Mouse (Mus musculus) left cerebral cortex, adult 2 months (tissue): Measurements from ENCODE around the gene Rrp1. TPM values are rescaled to one million over a fixed set of nuclear protein-coding genes. Genes with fewer than 3 reads are reported as not detected.

Experiments
- DNase-seq, 2 experiments: peaks; one replicate each; pipeline ENCODE4 v3.0.0; 2021 to 2022; ENCODE audit warnings: low spot score in 2 of 2, mixed read lengths in 1 of 2; ENCODE audit errors: extremely low spot score in 1 of 2
- H3K27ac ChIP-seq: fragments of 200-600 bp; 2 replicates; pipeline ENCODE4 v1.8.1; 2022
- H3K4me3 ChIP-seq: fragments of 200-600 bp; 2 replicates; pipeline ENCODE4 v1.8.1; 2022
- CTCF ChIP-seq: fragments of 200-600 bp; IDR thresholded peaks from 2 replicates; pipeline ENCODE4 v1.8.1; 2022; ENCODE audit warnings: antibody characterized with exemption, mild to moderate bottlenecking, moderate library complexity
- intact Hi-C: fragments of 180-260 bp; cut with DNase I; formaldehyde crosslinking; loops from one replicate; pipeline ENCODE4 v1.15.1; 2025
- microRNA-seq, 2 experiments: library from miRNA; unstranded; fragments of <30 nt; microRNA quantifications; one replicate each; pipeline ENCODE4 v1.2.0; 2021
- total RNA-seq, 2 experiments: library from RNA; stranded (reverse); gene quantifications; 2 replicates each; pipeline ENCODE4 v1.2.3; 2021

Rrp1 gene
- total RNA-seq, 2 experiments from 2014 or later: 339 to 348 TPM

- Histone ChIP-seq H3K4me3 (no peak overlapping the region; the same call in 1 of the 2 replicates), H3K27ac (peak overlapping the region; percentile 91)
- intact Hi-C loops: loop anchor here (2.0 to 5.0 kb wide), 2 partner anchors 36 to 51 kb away; no protein-coding TSS in a partner anchor
- TF ChIP-seq CTCF: no peak
- DNase-seq: no peak
These were observed 59.6 kb downstream of the Rrp1 start for GRCm38 (mm10) chr10:78353196-78353595.

- intact Hi-C loops: loop anchor here (2.0 to 5.0 kb wide), 2 partner anchors 36 to 50 kb away; no protein-coding TSS in a partner anchor
- H3K4me3 ChIP-seq: peak overlapping the region; percentile 91
- peak overlapping the region; percentile 91 for H3K27ac ChIP-seq
- TF ChIP-seq CTCF: no peak
- DNase-seq: no peak
These were observed 60.2 kb downstream of the Rrp1 start for GRCm38 (mm10) chr10:78352666-78353030.

- TF ChIP-seq CTCF: no peak
- DNase-seq: peak; percentile 67 to 70
- intact Hi-C loops: loop anchor here (2.0 to 5.0 kb wide), 2 partner anchors 37 to 50 kb away; no protein-coding TSS in a partner anchor
These were observed 60.8 kb downstream of the Rrp1 start, which contains the start of gene Agpat3 for GRCm38 (mm10) chr10:78351887-78352665. TSS of gene Agpat3 (minus strand) at chr10:78352489.

GRCm38 (mm10) chr10:78351564-78351886, 61.3 kb downstream of the Rrp1 start:
- no peak for TF ChIP-seq CTCF
- Histone ChIP-seq H3K4me3 (peak overlapping the region; percentile 91), H3K27ac (peak overlapping the region; percentile 86)
- intact Hi-C loops: loop anchor here (5.0 kb wide), 1 partner anchor 49 kb away; no protein-coding TSS in a partner anchor
- DNase-seq: no peak

More at GRCm38 (mm10) chr10:78351887-78352665, 60.8 kb downstream of the Rrp1 start, which contains the start of gene Agpat3:
- Histone ChIP-seq H3K4me3 (peak within 1 kb of the TSS; percentile 91), H3K27ac (peak within 1 kb of the TSS; percentile 91)

GRCm38 (mm10) chr10:78350796-78351556, 61.9 kb downstream of the Rrp1 start:
- H3K4me3 ChIP-seq: peak overlapping the region; percentile 91
- intact Hi-C loops: loop anchor here (5.0 kb wide), 1 partner anchor 49 kb away; no protein-coding TSS in a partner anchor
- TF ChIP-seq CTCF: no peak
- no peak for DNase-seq
- peak overlapping the region; percentile 86 for H3K27ac ChIP-seq

Small RNAs within 50 kb of the gene (microRNA-seq; reads per million reads assigned to microRNA genes)
- 0 to 0.24 reads per million in 2 experiments for gene Mir6410
- gene Mir6907: 3.9 to 5.3 reads per million in 2 experiments
- gene Mir6908: 0.24 to 0.72 reads per million in 2 experiments

Other genes with a start within 250 kb of the Rrp1 start
- 100 to 1,000 TPM; 104 TPM for gene D10Jhu81e, start 243.3 kb downstream of the Rrp1 start, total RNA-seq
- gene Pwp2, start 227.9 kb downstream of the Rrp1 start, total RNA-seq: 10 to 100 TPM; 19.6 to 19.7 TPM
- 10 to 100 TPM; 86.7 to 88.6 TPM for gene Trappc10, start 168.4 kb downstream of the Rrp1 start, total RNA-seq
- 100 to 1,000 TPM; 246 to 255 TPM for gene Agpat3, start 60.6 kb downstream of the Rrp1 start, total RNA-seq
- 10 to 100 TPM; 41.0 to 41.7 TPM for gene Cstb, start 12.6 kb upstream of the Rrp1 start, total RNA-seq
- gene Pdxk, start 51.9 kb upstream of the Rrp1 start, total RNA-seq: 100 to 1,000 TPM; 114 to 118 TPM
- gene Olfr1358, start 104.4 kb upstream of the Rrp1 start, total RNA-seq: not detected
- 10 to 100 TPM; 29.4 to 30.6 TPM for gene Ilvbl, start 161.3 kb upstream of the Rrp1 start, total RNA-seq
- 1 to 10 TPM; 6.7 to 7.4 TPM for gene Syde1, start 178.9 kb upstream of the Rrp1 start, total RNA-seq
- gene Olfr1357, start 205.0 kb upstream of the Rrp1 start, total RNA-seq: not detected